Mouse (Mus musculus) midbrain, postnatal 0 days (tissue): ENCODE measurements around the gene Ccdc93. TPM values are rescaled to one million over a fixed set of nuclear protein-coding genes. Genes with fewer than 3 reads are reported as not detected.

Source experiments
- ATAC-seq: fragments of 200-750 bp; cut with Nextera tagmentation; 2 replicates; pipeline ENCODE4 v1.8.0; 2017; ENCODE audit warnings: moderate number of reproducible peaks, mild to moderate bottlenecking, moderate TSS enrichment, moderate library complexity; ENCODE audit not compliant: low FRiP score
- DNase-seq: peaks from one replicate; pipeline ENCODE4 v3.0.0-alpha.2; 2015; ENCODE audit warnings: low spot score
- H3K27ac ChIP-seq: fragments of 300-500 bp; sonication (generic); 2 replicates; pipeline ENCODE4 v1.5.1; 2014; ENCODE audit warnings: low read depth, mild to moderate bottlenecking, low read length, mixed read lengths
- H3K27me3 ChIP-seq: fragments of 300-500 bp; sonication (generic); 2 replicates; pipeline ENCODE4 v1.6.1; 2014; ENCODE audit warnings: low read length, control low read depth, mixed read lengths; ENCODE audit not compliant: insufficient read depth
- H3K36me3 ChIP-seq: fragments of 300-500 bp; sonication (generic); 2 replicates; pipeline ENCODE4 v1.6.1; 2014; ENCODE audit warnings: low read length, control low read depth, mixed read lengths; ENCODE audit not compliant: insufficient read depth
- H3K4me1 ChIP-seq: fragments of 300-500 bp; sonication (generic); 2 replicates; pipeline ENCODE4 v1.6.1; 2014; ENCODE audit warnings: mild to moderate bottlenecking, control low read depth, antibody characterized with exemption, low read length, mixed read lengths; ENCODE audit not compliant: insufficient read depth
- H3K4me2 ChIP-seq: fragments of 300-500 bp; sonication (generic); 2 replicates; pipeline ENCODE4 v1.6.1; 2014; ENCODE audit warnings: low read depth, mild to moderate bottlenecking, low read length, mixed read lengths; ENCODE audit not compliant: poor library complexity, severe bottlenecking
- H3K4me3 ChIP-seq: fragments of 300-500 bp; sonication (generic); 2 replicates; pipeline ENCODE4 v1.5.1; 2014; ENCODE audit warnings: low read depth, mild to moderate bottlenecking, low read length, moderate library complexity
- H3K9ac ChIP-seq: fragments of 300-500 bp; sonication (generic); replicated peaks from 2 replicates; pipeline ENCODE4 v1.6.1; 2014; ENCODE audit warnings: mild to moderate bottlenecking, low read length, moderate library complexity, mixed read lengths; ENCODE audit not compliant: poor library complexity, severe bottlenecking
- H3K9me3 ChIP-seq: fragments of 300-500 bp; sonication (generic); 2 replicates; pipeline ENCODE4 v1.6.1; 2016; ENCODE audit warnings: low read length, control low read depth
- CTCF ChIP-seq: IDR thresholded peaks from 2 replicates; pipeline ENCODE4 v1.5.1; 2016; ENCODE audit warnings: antibody characterized with exemption, mild to moderate bottlenecking
- WGBS: fragments of 180-500 bp; shearing (Covaris S2); extraction: QIAGEN DNeasy Blood & Tissue Kit; methylation state at CpG from one replicate; pipeline ENCODE4 v1.1.7; 2014; 5-methylcytosine and 5-hydroxymethylcytosine counted together
- polyA plus RNA-seq: library from polyadenylated mRNA; unstranded; fragments of >200 nt; fragmentation: Nextera tagmentation; extraction: Ambion mirVana; gene quantifications from 2 replicates; pipeline ENCODE4 v1.2.1, GENCODE M21; 2015
- total RNA-seq: library from RNA; depleted of rRNA; stranded (reverse); fragments of >200 nt; gene quantifications from 2 replicates; pipeline ENCODE4 v1.2.3, GENCODE M21; 2014

The Ccdc93 gene
- total and polyA plus RNA-seq, 2 experiments from 2014 or later = 7.2 to 12.5 TPM

DNA sequence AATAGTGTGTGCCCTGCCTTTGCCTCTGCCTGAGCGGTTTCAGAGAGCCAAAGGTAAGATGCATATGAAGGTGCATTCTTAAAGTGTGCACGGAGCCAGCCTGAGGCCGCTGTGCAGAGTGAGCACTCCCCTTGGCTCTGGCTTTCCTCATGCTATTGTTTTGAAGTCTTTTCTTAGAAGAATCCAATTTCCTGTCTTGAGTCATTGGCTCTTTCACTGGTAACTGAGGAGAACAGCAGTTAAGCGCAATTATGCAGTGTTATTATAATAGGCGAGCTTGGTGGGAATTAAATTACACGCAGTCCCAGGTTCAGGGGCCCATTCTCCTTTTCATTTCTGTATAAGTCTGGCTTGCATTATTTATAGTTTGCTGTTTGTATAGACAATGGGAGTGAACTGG lies 21.6 kb downstream of the Ccdc93 start:
- no peaks in the 10 kb centered on the region for H3K9me3 ChIP-seq
- no peaks in the 10 kb centered on the region for H3K27me3 ChIP-seq
- H3K4me2 ChIP-seq = no peak overlapping the region
- no peak overlapping the region for H3K4me3 ChIP-seq
- H3K4me1 ChIP-seq = no peaks in the 10 kb centered on the region
- TF ChIP-seq CTCF = no peak
- peaks cover 30% of the 10 kb centered on the region for H3K36me3 ChIP-seq
- H3K9ac ChIP-seq = no peak overlapping the region
- no peak for ATAC-seq
- H3K27ac ChIP-seq = 0 out of 2 replicates have a peak overlapping the region, but pooled peaks have one; percentile 47
- DNase-seq = no peak
- WGBS = 52% methylated on average over 6 of the region's 6 CpGs

DNA sequence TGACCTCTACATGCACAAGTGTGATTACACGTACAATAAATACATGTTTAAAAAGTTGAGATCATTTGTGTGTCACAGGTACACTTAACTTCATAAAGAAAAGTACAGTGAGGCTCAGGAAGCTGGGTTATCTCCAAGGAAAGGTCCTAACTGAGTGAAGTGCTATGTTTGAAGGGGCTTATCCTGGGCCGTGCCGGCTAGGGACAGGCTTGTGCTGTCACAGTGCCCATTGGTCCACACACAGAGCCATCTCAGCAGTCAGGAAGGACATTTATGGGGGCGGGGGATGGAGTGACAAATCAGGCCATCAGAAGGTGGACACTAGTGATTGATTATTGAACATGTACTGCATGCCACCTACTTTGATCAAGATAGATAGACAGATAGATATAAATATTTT lies 22.2 kb downstream of the Ccdc93 start:
- Histone ChIP-seq H3K36me3 (peaks cover 27% of the 10 kb centered on the region), H3K4me2 (no peak overlapping the region), H3K4me1 (no peaks in the 10 kb centered on the region), H3K9ac (no peak overlapping the region), H3K9me3 (no peaks in the 10 kb centered on the region), H3K4me3 (no peak overlapping the region), H3K27ac (no peak overlapping the region), H3K27me3 (no peaks in the 10 kb centered on the region)
- DNase-seq = no peak
- WGBS = 92% methylated on average over 4 of the region's 4 CpGs
- no peak for TF ChIP-seq CTCF
- ATAC-seq = no peak

DNA sequence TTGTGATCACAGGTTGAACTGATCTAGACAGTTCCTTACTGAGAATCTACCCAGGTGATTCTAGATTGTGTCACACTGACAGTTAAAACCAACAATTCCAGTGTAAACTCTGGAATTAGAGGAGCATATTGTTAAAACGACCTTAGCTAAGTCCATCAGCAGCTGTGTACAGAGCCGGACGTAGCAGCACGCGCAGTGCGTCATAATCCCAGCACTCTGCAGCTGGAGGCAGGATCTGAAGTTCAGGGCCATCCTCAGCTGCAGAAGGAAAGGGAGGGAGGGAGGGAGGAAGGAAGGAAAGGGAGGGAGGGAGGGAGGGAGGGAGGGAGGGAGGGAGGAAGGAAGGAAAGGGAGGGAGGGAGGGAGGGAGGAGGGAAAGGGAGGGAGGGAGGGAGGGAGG lies 24.1 kb downstream of the Ccdc93 start:
- H3K4me3 ChIP-seq = no peak overlapping the region
- TF ChIP-seq CTCF = no peak
- H3K36me3 ChIP-seq = peaks cover 14% of the 10 kb centered on the region; the same call in 1 of the 2 replicates
- H3K27me3 ChIP-seq = no peaks in the 10 kb centered on the region
- H3K4me1 ChIP-seq = no peaks in the 10 kb centered on the region
- 86% methylated on average over 6 of the region's 6 CpGs for WGBS
- DNase-seq = no peak
- no peak for ATAC-seq
- H3K9ac ChIP-seq = no peak overlapping the region
- no peak overlapping the region for H3K4me2 ChIP-seq
- no peaks in the 10 kb centered on the region for H3K9me3 ChIP-seq
- no peak overlapping the region for H3K27ac ChIP-seq

DNA sequence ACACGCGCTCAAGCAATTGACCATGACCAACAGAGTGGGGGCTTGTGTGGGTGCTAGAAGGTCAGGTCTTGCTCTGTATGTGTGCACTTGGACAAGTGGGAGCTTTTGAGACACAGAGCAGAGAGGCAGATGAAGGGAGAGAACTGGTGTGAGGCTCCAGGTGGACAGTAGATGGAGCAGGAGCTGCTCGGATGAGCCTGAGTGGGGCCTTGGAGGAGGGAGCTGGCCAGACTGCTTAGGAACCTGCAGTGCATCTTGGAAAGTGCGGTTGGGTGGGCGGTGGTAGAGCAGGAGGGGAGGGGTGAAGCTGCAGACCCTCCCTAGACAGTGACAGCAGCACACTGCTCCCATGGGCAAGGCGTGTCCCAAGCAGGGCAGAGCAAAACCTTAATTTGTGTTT lies 29.2 kb downstream of the Ccdc93 start:
- Histone ChIP-seq H3K36me3 (peaks cover 41% of the 10 kb centered on the region), H3K4me1 (no peaks in the 10 kb centered on the region), H3K4me3 (no peak overlapping the region), H3K4me2 (no peak overlapping the region), H3K27me3 (no peaks in the 10 kb centered on the region), H3K27ac (no peak overlapping the region), H3K9ac (no peak overlapping the region), H3K9me3 (no peaks in the 10 kb centered on the region)
- ATAC-seq (no peak), DNase-seq (peak; percentile 43)
- TF ChIP-seq CTCF = peak; percentile 61
- WGBS = 78% methylated on average over 6 of the region's 6 CpGs

DNA sequence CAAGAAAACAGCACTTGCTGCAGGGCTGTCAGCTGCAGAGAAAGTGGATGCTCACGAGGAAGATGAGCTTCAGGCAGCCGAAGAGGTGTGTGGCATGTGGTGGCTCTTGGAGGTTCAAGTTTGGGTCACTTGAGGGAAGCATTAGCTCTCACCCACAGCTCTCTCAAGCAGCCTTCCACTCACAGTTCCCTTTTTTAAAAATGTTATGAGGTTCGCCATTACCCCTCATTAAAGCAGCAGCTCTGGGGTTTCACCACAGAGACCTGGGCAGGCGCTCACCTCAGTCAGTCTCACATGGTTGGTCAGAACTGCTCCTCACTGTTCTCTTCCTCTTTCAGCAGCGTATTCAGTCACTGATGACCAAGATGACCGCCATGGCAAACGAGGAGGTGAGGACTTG lies 31.0 kb downstream of the Ccdc93 start:
- no peak for ATAC-seq
- 91% methylated on average over 7 of the region's 7 CpGs for WGBS
- H3K27ac ChIP-seq = no peak overlapping the region
- H3K36me3 ChIP-seq = peaks cover 41% of the 10 kb centered on the region
- H3K4me3 ChIP-seq = no peak overlapping the region
- H3K4me1 ChIP-seq = no peaks in the 10 kb centered on the region
- no peak for TF ChIP-seq CTCF
- H3K27me3 ChIP-seq = no peaks in the 10 kb centered on the region
- DNase-seq = no peak
- no peak overlapping the region for H3K9ac ChIP-seq
- H3K9me3 ChIP-seq = no peaks in the 10 kb centered on the region
- H3K4me2 ChIP-seq = no peak overlapping the region

DNA sequence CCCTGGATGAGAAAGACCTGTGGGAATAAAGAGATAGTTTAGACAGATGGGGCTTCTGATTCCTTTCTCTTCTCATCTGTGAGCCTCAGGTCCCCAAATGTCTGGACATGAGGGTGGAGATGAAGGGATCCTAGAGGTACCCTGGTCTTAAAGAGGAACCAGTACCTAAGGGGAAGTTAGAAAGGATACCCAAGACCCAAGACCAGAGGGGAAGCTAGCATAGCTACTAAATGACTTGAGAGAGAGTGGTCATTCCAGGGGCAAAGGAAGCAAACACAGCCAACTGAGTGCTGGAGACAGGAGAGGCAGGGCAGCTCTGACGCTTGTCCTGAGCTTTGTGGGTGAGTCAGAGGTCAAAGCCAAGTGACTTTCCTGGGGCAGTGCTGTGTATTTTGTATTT lies 31.8 kb downstream of the Ccdc93 start:
- ATAC-seq = no peak
- Histone ChIP-seq H3K4me1 (no peaks in the 10 kb centered on the region), H3K36me3 (peaks cover 42% of the 10 kb centered on the region), H3K4me3 (no peak overlapping the region), H3K9ac (no peak overlapping the region), H3K4me2 (no peak overlapping the region), H3K27me3 (no peaks in the 10 kb centered on the region), H3K27ac (no peak overlapping the region), H3K9me3 (no peaks in the 10 kb centered on the region)
- DNase-seq = no peak
- 73% methylated on average over 1 of the region's 1 CpGs for WGBS
- TF ChIP-seq CTCF = no peak
